ENCODE assay signal across 19 mouse cellular contexts in genomic region chr4:156057702-156058101, GRCm38 (mm10). TPM values are rescaled to one million over a fixed set of nuclear protein-coding genes. Genes with fewer than 3 reads are reported as not detected.
DNase-seq lines count a peak whose midpoint lies in the region; ATAC-seq and TF ChIP-seq lines count a peak whose summit lies in the region.
"Had no signal": no experiment of that assay in that cellular context is flagged by ENCODE, and none has a peak within 500 bp of the region (broad histone marks: within the 10 kb centered on the region; RNA-seq: fewer than 3 reads in every experiment).

No protein-coding gene starts in this region.

- peak overlapping the region; percentile 41 for H3K4me3 ChIP-seq in lung, adult 2 months (replicated peaks; ENCODE audit: extremely low read depth, low read depth, low read length)
- peak overlapping the region; percentile 40 for H3K4me3 ChIP-seq in embryonic facial prominence, embryonic 13.5 days
- H3K4me3 ChIP-seq in intestine, postnatal 0 days (ENCODE audit: low read depth, low read length) = peak overlapping the region; percentile 45
- peak overlapping the region; percentile 47 for H3K4me3 ChIP-seq in stomach, postnatal 0 days (ENCODE audit: low read depth, low read length)
- no peak overlapping the region for H3K4me3 ChIP-seq in gastrocnemius, adult 2 months
- H3K4me3 ChIP-seq: liver, embryonic 15.5 days; midbrain, embryonic 10.5 days; neural tube, embryonic 15.5 days had no signal

- ATAC-seq in embryonic facial prominence, embryonic 13.5 days (ENCODE audit: insufficient number of reproducible peaks, insufficient read depth, low FRiP score, low TSS enrichment, low read depth) = no peak
- ATAC-seq in intestine, postnatal 0 days = no peak
- ATAC-seq in stomach, postnatal 0 days (ENCODE audit: low FRiP score, low TSS enrichment) = no peak
- ATAC-seq: Patski had no signal

- TF ChIP-seq EP300 in stomach, postnatal 0 days (optimal IDR thresholded peaks at IDR 0.05) = no peak

- H3K9me3 ChIP-seq in embryonic facial prominence, embryonic 13.5 days = no peaks in the 10 kb centered on the region
- no peaks in the 10 kb centered on the region for H3K9me3 ChIP-seq in intestine, postnatal 0 days (ENCODE audit: control insufficient read depth)
- no peaks in the 10 kb centered on the region for H3K9me3 ChIP-seq in stomach, postnatal 0 days (ENCODE audit: control insufficient read depth, low read length)
- H3K9me3 ChIP-seq: liver, embryonic 15.5 days; midbrain, embryonic 10.5 days; neural tube, embryonic 15.5 days had no signal

- intact Hi-C loops in gastrocnemius, adult 2 months (cut with DNase I) = no loop called here
- intact Hi-C loops in left cerebral cortex, postnatal 25 days (cut with DNase I) = no loop called here

- H3K27ac ChIP-seq in embryonic facial prominence, embryonic 13.5 days = peak overlapping the region; percentile 89; the same call in 1 of the 2 replicates
- H3K27ac ChIP-seq in intestine, postnatal 0 days (ENCODE audit: low read depth, low read length) = peak overlapping the region; percentile 95
- H3K27ac ChIP-seq in stomach, postnatal 0 days (replicated peaks) = peak overlapping the region; percentile 97
- no peak overlapping the region for H3K27ac ChIP-seq in gastrocnemius, adult 2 months
- H3K27ac ChIP-seq: liver, embryonic 15.5 days; midbrain, embryonic 10.5 days; neural tube, embryonic 15.5 days had no signal

- H3K4me1 ChIP-seq in lung, adult 2 months (ENCODE audit: control insufficient read depth, insufficient read depth, low read length) = peaks cover 4% of the 10 kb centered on the region; the same call in 1 of the 2 replicates
- no peaks in the 10 kb centered on the region for H3K4me1 ChIP-seq in embryonic facial prominence, embryonic 13.5 days
- peaks cover 10% of the 10 kb centered on the region; the same call in 1 of the 2 replicates for H3K4me1 ChIP-seq in intestine, postnatal 0 days (replicated peaks; ENCODE audit: control insufficient read depth, insufficient read depth, low read length)
- H3K4me1 ChIP-seq in stomach, postnatal 0 days (replicated peaks; ENCODE audit: control insufficient read depth, insufficient read depth) = no peaks in the 10 kb centered on the region
- H3K4me1 ChIP-seq: neural tube, embryonic 15.5 days had no signal

- 53% methylated on average over 10 of the region's 10 CpGs for WGBS in lung, adult 2 months
- 28% methylated on average over 10 of the region's 10 CpGs for WGBS in embryonic facial prominence, embryonic 13.5 days
- WGBS in intestine, postnatal 0 days = 26% methylated on average over 10 of the region's 10 CpGs
- 49% methylated on average over 10 of the region's 10 CpGs for WGBS in stomach, postnatal 0 days

- H3K9ac ChIP-seq in embryonic facial prominence, embryonic 13.5 days = peak overlapping the region; percentile 47
- H3K9ac ChIP-seq in intestine, postnatal 0 days (ENCODE audit: low read depth, low read length) = peak overlapping the region; percentile 78
- peak overlapping the region; percentile 78 for H3K9ac ChIP-seq in stomach, postnatal 0 days (ENCODE audit: low read length)
- H3K9ac ChIP-seq: liver, embryonic 15.5 days; neural tube, embryonic 15.5 days had no signal

- H3K27me3 ChIP-seq in embryonic facial prominence, embryonic 13.5 days = no peaks in the 10 kb centered on the region
- no peaks in the 10 kb centered on the region for H3K27me3 ChIP-seq in intestine, postnatal 0 days (replicated peaks; ENCODE audit: control insufficient read depth, insufficient read depth, low read length)
- no peaks in the 10 kb centered on the region for H3K27me3 ChIP-seq in stomach, postnatal 0 days (ENCODE audit: control insufficient read depth, insufficient read depth, low read length)
- H3K27me3 ChIP-seq: liver, embryonic 15.5 days; neural tube, embryonic 15.5 days; Patski had no signal

- H3K36me3 ChIP-seq in embryonic facial prominence, embryonic 13.5 days = no peaks in the 10 kb centered on the region
- H3K36me3 ChIP-seq in intestine, postnatal 0 days (ENCODE audit: control insufficient read depth, insufficient read depth) = no peaks in the 10 kb centered on the region
- H3K36me3 ChIP-seq in stomach, postnatal 0 days (ENCODE audit: control insufficient read depth, insufficient read depth, low read length) = no peaks in the 10 kb centered on the region
- H3K36me3 ChIP-seq: liver, embryonic 15.5 days; midbrain, embryonic 10.5 days; neural tube, embryonic 15.5 days had no signal

- DNase-seq in lung, adult 2 months = no peak
- no peak for DNase-seq in lung, postnatal 4 days
- peak; percentile 57 for DNase-seq in stomach, postnatal 0 days (ENCODE audit: low spot score)
- DNase-seq in gastrocnemius, adult 2 months = no peak
- no peak for DNase-seq in left cerebral cortex, postnatal 25 days (ENCODE audit: low spot score in 2 of 2)
- DNase-seq: cerebellum, adult 18-20 months; heart, postnatal 36 days; layer of hippocampus, adult 9-11 months; retina, postnatal 1 day; thymus, adult 18-20 months had no signal

- peak overlapping the region; percentile 47 for H3K4me2 ChIP-seq in embryonic facial prominence, embryonic 13.5 days
- H3K4me2 ChIP-seq in intestine, postnatal 0 days (replicated peaks; ENCODE audit: low read depth) = peak overlapping the region; percentile 68
- peak overlapping the region; percentile 53 for H3K4me2 ChIP-seq in stomach, postnatal 0 days (replicated peaks; ENCODE audit: low read depth)
- H3K4me2 ChIP-seq: liver, embryonic 15.5 days; neural tube, embryonic 15.5 days had no signal

- TF ChIP-seq CTCF in lung, adult 2 months (IDR thresholded peaks at IDR 0.05; ENCODE audit: insufficient read depth, low read length) = no peak
- TF ChIP-seq CTCF in intestine, postnatal 0 days (IDR thresholded peaks at IDR 0.05; ENCODE audit: low read depth) = no peak
- no peak for TF ChIP-seq CTCF in stomach, postnatal 0 days (IDR thresholded peaks at IDR 0.05; ENCODE audit: low read depth)
- no peak for TF ChIP-seq CTCF in gastrocnemius, adult 2 months (IDR thresholded peaks at IDR 0.05)

- TF ChIP-seq POLR2A in lung, adult 2 months (IDR thresholded peaks at IDR 0.05; ENCODE audit: borderline replicate concordance, extremely low read depth, low read depth, low read length) = no peak

RNA-seq across cellular contexts. Expression of gene Ttll10, which starts 1.5 kb away (rescaled TPM):
- polyA plus RNA-seq in lung, adult 2 months (2012; rRNA removed) = 5.8 and 7.2 TPM in 2 replicates
- 2.0 and 2.7 TPM in 2 replicates for polyA plus RNA-seq in embryonic facial prominence, embryonic 13.5 days (2015; fragmentation: Nextera tagmentation; extraction: Ambion mirVana)
- 2.1 and 2.6 TPM in 2 replicates for polyA plus RNA-seq in intestine, postnatal 0 days (2015; fragmentation: Nextera tagmentation; extraction: Ambion mirVana)
- polyA plus RNA-seq in stomach, postnatal 0 days (2015; fragmentation: Nextera tagmentation; extraction: Ambion mirVana) = 2.7 TPM in 2 replicates
- not detected for total RNA-seq in gastrocnemius, adult 2 months (2021)
- total RNA-seq in left cerebral cortex, postnatal 25 days (2021) = not detected
- total RNA-seq: heart, postnatal 36 days; left cerebral cortex, postnatal 14 days had no signal
- polyA plus RNA-seq: neural tube, embryonic 15.5 days; spleen, adult 2 months had no signal

RNA-seq across cellular contexts. Expression of gene Tnfrsf18, which starts 31.7 kb away (rescaled TPM):
- 4.3 and 5.2 TPM in 2 replicates for polyA plus RNA-seq in lung, adult 2 months (2012; rRNA removed)
- polyA plus RNA-seq in embryonic facial prominence, embryonic 13.5 days (2015; fragmentation: Nextera tagmentation; extraction: Ambion mirVana) = 3.0 and 4.1 TPM in 2 replicates
- polyA plus RNA-seq in intestine, postnatal 0 days (2015; fragmentation: Nextera tagmentation; extraction: Ambion mirVana) = 0.55 and 0.56 TPM in 2 replicates
- polyA plus RNA-seq in stomach, postnatal 0 days (2015; fragmentation: Nextera tagmentation; extraction: Ambion mirVana) = 2.2 and 3.3 TPM in 2 replicates
- not detected for total RNA-seq in gastrocnemius, adult 2 months (2021)
- not detected for total RNA-seq in left cerebral cortex, postnatal 25 days (2021)
- total RNA-seq: heart, postnatal 36 days had no signal

RNA-seq across cellular contexts. Expression of gene Tnfrsf4, which starts 44.1 kb away (rescaled TPM):
- polyA plus RNA-seq in lung, adult 2 months (2012; rRNA removed) = 5.4 and 7.3 TPM in 2 replicates
- polyA plus RNA-seq in embryonic facial prominence, embryonic 13.5 days (2015; fragmentation: Nextera tagmentation; extraction: Ambion mirVana) = 1.3 TPM in 1 of 2 replicates, not detected in the other
- 0.14 and 0.35 TPM in 2 replicates for polyA plus RNA-seq in intestine, postnatal 0 days (2015; fragmentation: Nextera tagmentation; extraction: Ambion mirVana)
- polyA plus RNA-seq in stomach, postnatal 0 days (2015; fragmentation: Nextera tagmentation; extraction: Ambion mirVana) = 0.21 and 0.48 TPM in 2 replicates
- 1 to 10 TPM in 1 of 2 experiments, under 1 TPM in 1; 0.75 to 2.1 TPM for total RNA-seq in gastrocnemius, adult 2 months (2021)
- total RNA-seq in left cerebral cortex, postnatal 25 days (2021) = 1 to 10 TPM; 2.0 to 2.1 TPM
- total RNA-seq: heart, adult 8-10 months had no signal

RNA-seq across cellular contexts. Expression of gene 9430015G10Rik, which starts 52.1 kb away (rescaled TPM):
- polyA plus RNA-seq in lung, adult 2 months (2012; rRNA removed) = 13.8 and 16.3 TPM in 2 replicates
- 40.3 and 43.8 TPM in 2 replicates for polyA plus RNA-seq in embryonic facial prominence, embryonic 13.5 days (2015; fragmentation: Nextera tagmentation; extraction: Ambion mirVana)
- polyA plus RNA-seq in intestine, postnatal 0 days (2015; fragmentation: Nextera tagmentation; extraction: Ambion mirVana) = 3.4 and 3.5 TPM in 2 replicates
- 4.9 and 5.4 TPM in 2 replicates for polyA plus RNA-seq in stomach, postnatal 0 days (2015; fragmentation: Nextera tagmentation; extraction: Ambion mirVana)
- total RNA-seq in gastrocnemius, adult 2 months (2021) = 1 to 10 TPM; 1.9 to 2.3 TPM
- total RNA-seq in left cerebral cortex, postnatal 25 days (2021) = 10 to 100 TPM; 28.6 to 29.4 TPM
